Mouse (Mus musculus) lung, postnatal 10 days (tissue): ENCODE measurements around the gene Ttc27.

Experiments
- DNase-seq: peaks from one replicate; pipeline ENCODE4 v3.0.0; 2021

The Ttc27 gene

GRCm38 (mm10) chr17:74753628-74754104 is 36.1 kb downstream of the Ttc27 start:
- no peak for DNase-seq

- no peak for DNase-seq
Measured at GRCm38 (mm10) chr17:74754369-74755118, 37.0 kb downstream of the Ttc27 start.

- no peak for DNase-seq
Measured at GRCm38 (mm10) chr17:74769390-74769811, 51.9 kb downstream of the Ttc27 start.

- DNase-seq: no peak
Measured at GRCm38 (mm10) chr17:74772364-74772763, 54.8 kb downstream of the Ttc27 start.

GRCm38 (mm10) chr17:74773556-74773955 is 56.0 kb downstream of the Ttc27 start:
- no peak for DNase-seq

- DNase-seq: no peak
Measured at GRCm38 (mm10) chr17:74780133-74780532, 62.6 kb downstream of the Ttc27 start.

GRCm38 (mm10) chr17:74780627-74781026 is 63.1 kb downstream of the Ttc27 start:
- no peak for DNase-seq

GRCm38 (mm10) chr17:74781911-74782310 is 64.4 kb downstream of the Ttc27 start:
- no peak for DNase-seq

GRCm38 (mm10) chr17:74785586-74785985 is 68.1 kb downstream of the Ttc27 start:
- no peak for DNase-seq

- no peak for DNase-seq
Measured at GRCm38 (mm10) chr17:74786198-74786734, 68.7 kb downstream of the Ttc27 start.

- DNase-seq: no peak
Measured at GRCm38 (mm10) chr17:74796023-74796699, 78.6 kb downstream of the Ttc27 start.

GRCm38 (mm10) chr17:74799865-74800264 is 82.3 kb downstream of the Ttc27 start:
- no peak for DNase-seq

GRCm38 (mm10) chr17:74802765-74803164 is 85.2 kb downstream of the Ttc27 start:
- DNase-seq: no peak

GRCm38 (mm10) chr17:74803835-74804234 is 86.3 kb downstream of the Ttc27 start:
- no peak for DNase-seq

- no peak for DNase-seq
Measured at GRCm38 (mm10) chr17:74804321-74804930, 86.9 kb downstream of the Ttc27 start.

GRCm38 (mm10) chr17:74807509-74808248 is 90.1 kb downstream of the Ttc27 start:
- DNase-seq: no peak

- DNase-seq: no peak
Measured at GRCm38 (mm10) chr17:74808330-74808729, 90.8 kb downstream of the Ttc27 start.

- no peak for DNase-seq
Measured at GRCm38 (mm10) chr17:74808901-74809300, 91.4 kb downstream of the Ttc27 start.

- peak; percentile 65 for DNase-seq
Measured at GRCm38 (mm10) chr17:74810892-74811625, 93.5 kb downstream of the Ttc27 start.

GRCm38 (mm10) chr17:74819711-74820110 is 102.2 kb downstream of the Ttc27 start:
- no peak for DNase-seq

- DNase-seq: no peak
Measured at GRCm38 (mm10) chr17:74830851-74831250, 113.3 kb downstream of the Ttc27 start.

- no peak for DNase-seq
Measured at GRCm38 (mm10) chr17:74841721-74842120, 124.2 kb downstream of the Ttc27 start.
